Mouse (Mus musculus) heart, postnatal 36 days (tissue): ENCODE measurements at regions not wholly inside any gene's neighbourhood (a gene's known extent, or its start where the extent isn't known, plus 50 kb on each side); places are given as distances from the start of the nearest gene placed in this dataset.

Experiments
- DNase-seq, 2 experiments: peaks; one replicate each; pipeline ENCODE4 v3.0.0; 2021 to 2022
- intact Hi-C: fragments of 180-260 bp; cut with DNase I; formaldehyde crosslinking; loops from one replicate; pipeline ENCODE4 v1.15.1; 2025

DNA sequence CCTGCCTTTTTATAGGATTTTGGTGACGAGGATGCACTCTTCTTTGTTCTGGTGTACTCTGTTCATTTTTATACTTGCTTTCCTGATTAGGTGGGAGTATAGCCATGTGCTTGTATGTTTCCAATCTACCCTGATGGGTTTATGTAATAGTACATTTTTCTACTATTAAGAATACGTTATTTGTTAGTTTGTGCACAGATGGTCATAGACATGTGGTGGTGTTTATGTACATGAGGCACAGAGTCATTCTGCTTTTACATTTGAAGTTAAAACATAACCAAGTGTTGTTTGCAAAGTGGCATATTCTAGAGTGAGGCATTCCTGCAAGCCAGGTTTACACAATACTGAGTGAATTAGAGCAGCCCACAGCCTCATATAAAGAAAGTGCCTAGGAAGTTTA, 1597.7 kb upstream of the B3galt2 start:
- intact Hi-C loops = no loop called here
- no peak for DNase-seq

DNA sequence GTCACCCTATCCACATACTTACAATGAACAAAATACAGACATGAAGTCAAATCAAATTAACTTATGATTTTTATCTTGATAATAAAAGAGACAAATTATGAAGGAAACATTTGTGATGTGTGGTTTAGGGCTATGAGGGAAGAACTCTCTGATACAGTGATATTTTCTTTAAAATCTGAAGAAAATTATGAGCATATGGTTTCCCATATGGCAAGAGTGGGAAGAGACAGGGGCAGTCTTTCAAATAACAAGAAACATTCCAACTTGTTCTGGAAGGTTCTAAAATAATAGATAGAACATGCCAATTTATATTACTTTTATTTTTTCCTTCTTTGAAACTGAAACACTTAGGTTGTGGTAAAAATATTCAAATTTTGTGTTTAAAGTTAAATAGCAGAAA, 1585.3 kb upstream of the B3galt2 start:
- no peak for DNase-seq
- intact Hi-C loops = no loop called here
